Mouse (Mus musculus) layer of hippocampus, adult 18-20 months (tissue): ENCODE results near the gene Sun5. TPM values are rescaled to one million over a fixed set of nuclear protein-coding genes. Genes with fewer than 3 reads are reported as not detected.

Experiments
- DNase-seq, 2 experiments: peaks; one replicate each; pipeline ENCODE4 v3.0.0; 2022; ENCODE audit warnings: low spot score in 2 of 2
- total RNA-seq, 2 experiments: library from RNA; stranded (reverse); gene quantifications; 2 replicates each; pipeline ENCODE4 v1.2.3; 2021

The Sun5 gene
- total RNA-seq, 2 experiments from 2014 or later, result not detected

GRCm38 (mm10) chr2:153809921-153810320 is 61.0 kb downstream of the Sun5 start:
- DNase-seq, result no peak

GRCm38 (mm10) chr2:153808841-153809240 is 62.0 kb downstream of the Sun5 start:
- DNase-seq, result no peak

GRCm38 (mm10) chr2:153808146-153808545 is 62.7 kb downstream of the Sun5 start:
- no peak for DNase-seq

GRCm38 (mm10) chr2:153807464-153807863 is 63.4 kb downstream of the Sun5 start:
- peak; percentile 25 to 76 for DNase-seq

Other genes with a start within 250 kb of the Sun5 start
- gene Commd7, start 238.3 kb downstream of the Sun5 start, total RNA-seq, result 10 to 100 TPM; 30.6 to 31.5 TPM
- gene Dnmt3b, start 221.6 kb downstream of the Sun5 start, total RNA-seq, result 1 to 10 TPM in 1 of 2 experiments, under 1 TPM in 1; 0.87 to 1.5 TPM
- gene Dnmt3c, start 174.4 kb downstream of the Sun5 start, total RNA-seq, result under 1 TPM in 1 of 2 experiments, not detected in 1; 0.15 TPM
- 10 to 100 TPM; 63.1 to 78.1 TPM for gene Mapre1, start 129.8 kb downstream of the Sun5 start, total RNA-seq
- under 1 TPM in 1 of 2 experiments, not detected in 1; 0.28 TPM for gene Efcab8, start 91.2 kb downstream of the Sun5 start, total RNA-seq
- not detected for gene Bpifb2, start 4.0 kb upstream of the Sun5 start, total RNA-seq
- gene Bpifb6, start 29.3 kb upstream of the Sun5 start, total RNA-seq, result not detected
- gene Bpifb3, start 47.1 kb upstream of the Sun5 start, total RNA-seq, result not detected
- not detected for gene Bpifb4, start 67.1 kb upstream of the Sun5 start, total RNA-seq
- gene Bpifa6, start 103.9 kb upstream of the Sun5 start, total RNA-seq, result not detected
- gene Bpifa2, start 137.2 kb upstream of the Sun5 start, total RNA-seq, result not detected